ENCODE assay signal across 26 mouse cellular contexts in genomic region chrX:137265956-137266355, GRCm38 (mm10).
A peak's percentile ranks its signal among the peaks of the same experiment; 100 is the strongest.
DNase-seq lines count a peak whose midpoint lies in the region; ATAC-seq and TF ChIP-seq lines count a peak whose summit lies in the region.
"Had no signal": no experiment of that assay in that cellular context is flagged by ENCODE, and none has a peak within 500 bp of the region (broad histone marks: within the 10 kb centered on the region; RNA-seq: fewer than 3 reads in every experiment).

No protein-coding gene starts in this region.

- H3K4me1 ChIP-seq in ES-E14 (ENCODE audit: control insufficient read depth in 2 of 2, insufficient read depth in 2 of 2, low read length in 2 of 2, poor library complexity in 1 of 2): no peaks in the 10 kb centered on the region; a peak in 1 of 4 replicates
- H3K4me1 ChIP-seq in midbrain, postnatal 0 days (ENCODE audit: insufficient read depth, low read length): no peaks in the 10 kb centered on the region

- no peaks in the 10 kb centered on the region for H3K27me3 ChIP-seq in midbrain, postnatal 0 days (ENCODE audit: insufficient read depth, low read length)
- H3K27me3 ChIP-seq: CH12.LX had no signal

- DNase-seq in ES-CJ7 (ENCODE audit: low read depth, low spot score) (peak; percentile 34), ES-E14 (ENCODE audit: low read depth, low spot score) (peak; percentile 27), R1 (ENCODE audit: low read depth, low spot score) (peak; percentile 65), ZHBTc4 (ENCODE audit: low read depth, low spot score) (peak; percentile 69)
- DNase-seq in urinary bladder, adult 18-20 months (ENCODE audit: low spot score in 2 of 2): no peak
- no peak for DNase-seq in cerebellum, adult 11-12 months
- DNase-seq in midbrain, postnatal 0 days (ENCODE audit: low spot score): no peak
- DNase-seq in urinary bladder, adult 2 months (ENCODE audit: low spot score): no peak
- DNase-seq: adrenal gland, adult 2 months; adrenal gland, adult 8-10 months; adrenal gland, postnatal 10 days; adrenal gland, postnatal 14 days; adrenal gland, postnatal 25 days; adrenal gland, postnatal 36 days; B cell, adult 2 months; cerebellum, adult 11 months; cerebellum, adult 18-20 months; cerebellum, adult 2 months; cerebellum, adult 8-10 months; cerebellum, adult 9-10 months; cerebellum, adult 9-11 months had no signal

- in situ Hi-C loops in ES-E14 (cut with MboI; ENCODE audit: low sequenced_read_pairs in 2 of 2, unreplicated experiment in 2 of 2): no loop called here

- H3K27ac ChIP-seq in ES-E14 (ENCODE audit: insufficient read depth, low read depth, low read length, poor library complexity, severe bottlenecking): no peak overlapping the region
- no peak overlapping the region for H3K27ac ChIP-seq in midbrain, postnatal 0 days (ENCODE audit: low read depth, low read length)

- no peak overlapping the region for H3K4me3 ChIP-seq in ES-E14 (ENCODE audit: insufficient read depth in 1 of 2, low read depth in 1 of 2, low read length in 2 of 2, poor library complexity in 1 of 2, severe bottlenecking in 1 of 2)
- no peak overlapping the region for H3K4me3 ChIP-seq in midbrain, postnatal 0 days (ENCODE audit: low read depth, low read length)

- 30% methylated on average over 2 of the region's 2 CpGs for WGBS in midbrain, postnatal 0 days

- no peak overlapping the region for H3K9ac ChIP-seq in ES-E14 (ENCODE audit: insufficient read depth, low read depth, low read length, poor library complexity, severe bottlenecking)
- H3K9ac ChIP-seq in midbrain, postnatal 0 days (replicated peaks; ENCODE audit: low read length, poor library complexity, severe bottlenecking): no peak overlapping the region

- H3K36me3 ChIP-seq in ES-E14 (ENCODE audit: control insufficient read depth, insufficient read depth, low read length, poor library complexity, severe bottlenecking): no peaks in the 10 kb centered on the region
- no peaks in the 10 kb centered on the region for H3K36me3 ChIP-seq in midbrain, postnatal 0 days (ENCODE audit: insufficient read depth, low read length)
- H3K36me3 ChIP-seq: G1E had no signal

- no peak for ATAC-seq in midbrain, postnatal 0 days (ENCODE audit: low FRiP score)
- ATAC-seq: activated CD4-positive, CD25-positive, alpha-beta regulatory T cell, adult 4 months; CD4-positive, CD25-positive, alpha-beta regulatory T cell, adult 4 months; Patski had no signal

- no peak for TF ChIP-seq CTCF in midbrain, postnatal 0 days (IDR thresholded peaks at IDR 0.05)

- no peak overlapping the region for H3K4me2 ChIP-seq in midbrain, postnatal 0 days (ENCODE audit: low read depth, low read length, poor library complexity, severe bottlenecking)

- no peaks in the 10 kb centered on the region for H3K9me3 ChIP-seq in ES-E14 (ENCODE audit: control insufficient read depth, insufficient read depth, low read depth, low read length)
- no peaks in the 10 kb centered on the region for H3K9me3 ChIP-seq in midbrain, postnatal 0 days (ENCODE audit: low read length)
- H3K9me3 ChIP-seq: G1E had no signal

TF ChIP-seq in ES-E14, 5 proteins besides CTCF, POLR2A, EP300 and RAD21:
- TF ChIP-seq HCFC1 (IDR thresholded peaks at IDR 0.05; ENCODE audit: borderline replicate concordance, insufficient read depth, low read length): no peak
- TF ChIP-seq ZNF384 (IDR thresholded peaks at IDR 0.05; ENCODE audit: low read depth, low read length): no peak
- TF ChIP-seq CHD2 (IDR thresholded peaks at IDR 0.05; ENCODE audit: low read depth, low read length): no peak
- no peak for TF ChIP-seq MAFK (IDR thresholded peaks at IDR 0.05; ENCODE audit: insufficient read depth, low read depth, low read length)
- TF ChIP-seq ZC3H11A (IDR thresholded peaks at IDR 0.05; ENCODE audit: borderline replicate concordance, low read depth, low read length): no peak

Comparison
In these comparisons a context has a peak if more than half of its experiments do, and no peak if none do; other contexts are left out.
1. DNase-seq: peak in ES-CJ7 (single experiment), ES-E14 (single experiment), R1 (single experiment) and ZHBTc4 (single experiment); none in urinary bladder, adult 18-20 months (0 of 2), cerebellum, adult 11-12 months (single experiment), midbrain, postnatal 0 days (single experiment) and urinary bladder, adult 2 months (single experiment).